In genomic region chr17:7218396-7218795, GRCm38 (mm10) we compare ENCODE assay signal across 12 mouse cellular contexts. TPM values are rescaled to one million over a fixed set of nuclear protein-coding genes. Genes with fewer than 3 reads are reported as not detected.
DNase-seq lines count a peak whose midpoint lies in the region; ATAC-seq and TF ChIP-seq lines count a peak whose summit lies in the region.
"Had no signal": no experiment of that assay in that cellular context is flagged by ENCODE, and none has a peak within 500 bp of the region (broad histone marks: within the 10 kb centered on the region; RNA-seq: fewer than 3 reads in every experiment).

No protein-coding gene starts in this region.

- no peak overlapping the region for H3K4me3 ChIP-seq in gastrocnemius, adult 2 months
- no peak overlapping the region for H3K4me3 ChIP-seq in intestine, embryonic 16.5 days (ENCODE audit: low read length)
- no peak overlapping the region for H3K4me3 ChIP-seq in intestine, embryonic 15.5 days (replicated peaks)
- no peak overlapping the region for H3K4me3 ChIP-seq in CH12.LX (replicated peaks in 1 of 3; ENCODE audit: low read depth in 2 of 3, low read length in 2 of 3, poor library complexity in 1 of 3)
- H3K4me3 ChIP-seq in forebrain, embryonic 14.5 days (ENCODE audit: low read depth, low read length): no peak overlapping the region

- H3K79me2 ChIP-seq in CH12.LX (replicated peaks; ENCODE audit: control insufficient read depth, extremely low read depth, insufficient read depth, poor library complexity, severe bottlenecking): no peaks in the 10 kb centered on the region

- in situ Hi-C loops in CH12.LX (cut with MboI; ENCODE audit: low pct_ligation_motif_present, low pct_unique_long_range_greater_than_20kb, low sequenced_read_pairs): no loop called here

- no peak for TF ChIP-seq CTCF in gastrocnemius, adult 2 months (IDR thresholded peaks at IDR 0.05)
- TF ChIP-seq CTCF in CH12.LX (conservative IDR thresholded peaks at IDR 0.05 in 1 of 2, IDR thresholded peaks at IDR 0.05 in 1 of 2; ENCODE audit: low read depth in 2 of 2, low read length in 2 of 2): no peak

- no peak for TF ChIP-seq EP300 in CH12.LX (IDR thresholded peaks at IDR 0.05; ENCODE audit: low read length)

- no peak overlapping the region for H3K4me2 ChIP-seq in intestine, embryonic 16.5 days (ENCODE audit: low read depth, low read length)
- H3K4me2 ChIP-seq in intestine, embryonic 15.5 days (replicated peaks): no peak overlapping the region
- H3K4me2 ChIP-seq in CH12.LX (ENCODE audit: insufficient read depth, low read depth, poor library complexity, severe bottlenecking): no peak overlapping the region
- H3K4me2 ChIP-seq in forebrain, embryonic 14.5 days (ENCODE audit: low read length): no peak overlapping the region

- dilution Hi-C loops in CH12.LX (cut with MboI; ENCODE audit: extremely low pct_ligation_motif_present, extremely low pct_unique_long_range_greater_than_20kb, low sequenced_read_pairs): no loop called here

- no peak for TF ChIP-seq RAD21 in CH12.LX (IDR thresholded peaks at IDR 0.05; ENCODE audit: low read depth, low read length)

- H3K27ac ChIP-seq in gastrocnemius, adult 2 months: peak overlapping the region; percentile 66
- no peak overlapping the region for H3K27ac ChIP-seq in intestine, embryonic 16.5 days (ENCODE audit: low read length)
- H3K27ac ChIP-seq in intestine, embryonic 15.5 days: no peak overlapping the region
- H3K27ac ChIP-seq in CH12.LX (ENCODE audit: insufficient read depth, low read depth): no peak overlapping the region
- H3K27ac ChIP-seq in forebrain, embryonic 14.5 days (ENCODE audit: low read depth, low read length): 0 out of 2 replicates have a peak overlapping the region, but pooled peaks have one; percentile 33
- H3K27ac ChIP-seq: kidney, postnatal 0 days had no signal

- H3K36me3 ChIP-seq in intestine, embryonic 16.5 days (ENCODE audit: control insufficient read depth, insufficient read depth, low read length): no peaks in the 10 kb centered on the region
- H3K36me3 ChIP-seq in intestine, embryonic 15.5 days: no peaks in the 10 kb centered on the region
- H3K36me3 ChIP-seq in CH12.LX (replicated peaks in 1 of 2; ENCODE audit: control insufficient read depth in 1 of 2, insufficient read depth in 1 of 2, low read length in 1 of 2): no peaks in the 10 kb centered on the region
- no peaks in the 10 kb centered on the region for H3K36me3 ChIP-seq in forebrain, embryonic 14.5 days (ENCODE audit: control insufficient read depth, insufficient read depth, low read length)
- H3K36me3 ChIP-seq: G1E had no signal

- H3K9ac ChIP-seq in intestine, embryonic 16.5 days (ENCODE audit: low read depth, low read length): peak overlapping the region; percentile 29; the same call in 1 of the 2 replicates
- no peak overlapping the region for H3K9ac ChIP-seq in intestine, embryonic 15.5 days
- H3K9ac ChIP-seq in CH12.LX (ENCODE audit: insufficient read depth, low read depth): no peak overlapping the region
- H3K9ac ChIP-seq in forebrain, embryonic 14.5 days (ENCODE audit: low read length): no peak overlapping the region; the same call in 1 of the 2 replicates

- H3K4me1 ChIP-seq in intestine, embryonic 16.5 days (ENCODE audit: control insufficient read depth, insufficient read depth, low read length): peaks cover 13% of the 10 kb centered on the region
- peaks cover 13% of the 10 kb centered on the region for H3K4me1 ChIP-seq in intestine, embryonic 15.5 days (replicated peaks)
- H3K4me1 ChIP-seq in CH12.LX (ENCODE audit: control insufficient read depth in 1 of 2, insufficient read depth in 2 of 2): peaks cover 0 to 3% of the 10 kb centered on the region in 2 experiments; a peak in 2 of 4 replicates
- peaks cover 17% of the 10 kb centered on the region for H3K4me1 ChIP-seq in forebrain, embryonic 14.5 days (ENCODE audit: control insufficient read depth, insufficient read depth, low read length)

- no peak for DNase-seq in gastrocnemius, adult 2 months
- DNase-seq in gastrocnemius, postnatal 36 days: no peak
- DNase-seq in CH12.LX (ENCODE audit: extremely low read depth): no peak
- no peak for DNase-seq in forebrain, embryonic 14.5 days (ENCODE audit: low spot score)
- no peak for DNase-seq in ovary, postnatal 36 days (ENCODE audit: low spot score)
- DNase-seq in embryo, embryonic 9.5 days (ENCODE audit: extremely low spot score): no peak
- DNase-seq: cerebellum, adult 9-11 months; lung, postnatal 14 days had no signal

- intact Hi-C loops in gastrocnemius, adult 2 months (cut with DNase I): no loop called here
- intact Hi-C loops in gastrocnemius, postnatal 36 days (cut with DNase I): no loop called here

- no peak for TF ChIP-seq POLR2A in CH12.LX (IDR thresholded peaks at IDR 0.05; ENCODE audit: low read depth, low read length)

- no peak for ATAC-seq in intestine, embryonic 16.5 days
- no peak for ATAC-seq in intestine, embryonic 15.5 days
- ATAC-seq in forebrain, embryonic 14.5 days: peak; percentile 11; the same call in 1 of the 2 replicates

- H3K9me3 ChIP-seq in intestine, embryonic 16.5 days (ENCODE audit: control insufficient read depth, low read length): no peaks in the 10 kb centered on the region
- no peaks in the 10 kb centered on the region for H3K9me3 ChIP-seq in intestine, embryonic 15.5 days
- no peaks in the 10 kb centered on the region for H3K9me3 ChIP-seq in CH12.LX (replicated peaks; ENCODE audit: low read length)
- no peaks in the 10 kb centered on the region for H3K9me3 ChIP-seq in forebrain, embryonic 14.5 days (replicated peaks; ENCODE audit: control insufficient read depth, low read length)

- H3K27me3 ChIP-seq in intestine, embryonic 16.5 days (replicated peaks; ENCODE audit: control insufficient read depth, insufficient read depth, low read length): no peaks in the 10 kb centered on the region
- no peaks in the 10 kb centered on the region for H3K27me3 ChIP-seq in intestine, embryonic 15.5 days (replicated peaks)
- H3K27me3 ChIP-seq in CH12.LX (replicated peaks): no peaks in the 10 kb centered on the region
- no peaks in the 10 kb centered on the region for H3K27me3 ChIP-seq in forebrain, embryonic 14.5 days (replicated peaks; ENCODE audit: control insufficient read depth, insufficient read depth, low read length)

- 85% methylated on average over 9 of the region's 9 CpGs for WGBS in intestine, embryonic 16.5 days
- WGBS in intestine, embryonic 15.5 days: 88% methylated on average over 9 of the region's 9 CpGs
- 75% methylated on average over 9 of the region's 9 CpGs for WGBS in forebrain, embryonic 14.5 days

TF ChIP-seq in CH12.LX, 34 proteins besides CTCF, POLR2A, EP300 and RAD21:
- TF ChIP-seq BHLHE40 (IDR thresholded peaks at IDR 0.05; ENCODE audit: low read depth, low read length) (peak; percentile 54), PAX5 (IDR thresholded peaks at IDR 0.05; ENCODE audit: low read length) (no peak)

RNA-seq across cellular contexts. Expression of gene Rps6ka2, which starts 48.5 kb away (rescaled TPM):
- total RNA-seq in gastrocnemius, adult 2 months (2021): 100 to 1,000 TPM in 1 of 2 experiments, 10 to 100 TPM in 1; 86.7 to 120 TPM
- 10 to 100 TPM; 90.6 to 95.7 TPM for total RNA-seq in gastrocnemius, postnatal 36 days (2021)
- polyA plus RNA-seq in intestine, embryonic 16.5 days (2015; fragmentation: Nextera tagmentation; extraction: Ambion mirVana): 5.3 and 5.5 TPM in 2 replicates
- polyA plus RNA-seq in intestine, embryonic 15.5 days (2015; fragmentation: Nextera tagmentation; extraction: Ambion mirVana): 8.0 and 8.9 TPM in 2 replicates
- total RNA-seq in CH12.LX (2012; rRNA removed) (0.64 and 0.97 TPM in 2 replicates), CH12.LX (2014; rRNA removed) (0.91 and 1.4 TPM in 2 replicates)
- 1.4 and 1.5 TPM in 2 replicates for polyA plus RNA-seq in CH12.LX (2012; ENCODE audit: insufficient read length, low read depth)
- 18.9 and 21.6 TPM in 2 replicates for polyA plus RNA-seq in forebrain, embryonic 14.5 days (2014; fragmentation: Nextera tagmentation; extraction: Ambion mirVana)
- polyA plus RNA-seq: G1E had no signal

Comparison
In these comparisons a context has a peak if more than half of its experiments do, and no peak if none do; other contexts are left out.
1. H3K27ac ChIP-seq: peak in gastrocnemius, adult 2 months (single experiment) and forebrain, embryonic 14.5 days (single experiment); none in intestine, embryonic 16.5 days (single experiment), intestine, embryonic 15.5 days (single experiment) and CH12.LX (single experiment).